Mouse (Mus musculus) central nervous system, embryonic 18 days (tissue): Measurements from ENCODE around the gene Kcnk15. TPM values are rescaled to one million over a fixed set of nuclear protein-coding genes. Genes with fewer than 3 reads are reported as not detected.

Experiments
- polyA plus RNA-seq: library from polyadenylated mRNA; depleted of rRNA; stranded (reverse); fragments of >200 nt; gene quantifications from 2 replicates; pipeline ENCODE4 v1.2.3, GENCODE M21; 2012; rRNA removed

The Kcnk15 gene
- 0.12 TPM in 1 of 2 replicates, not detected in the other for polyA plus RNA-seq

DNA sequence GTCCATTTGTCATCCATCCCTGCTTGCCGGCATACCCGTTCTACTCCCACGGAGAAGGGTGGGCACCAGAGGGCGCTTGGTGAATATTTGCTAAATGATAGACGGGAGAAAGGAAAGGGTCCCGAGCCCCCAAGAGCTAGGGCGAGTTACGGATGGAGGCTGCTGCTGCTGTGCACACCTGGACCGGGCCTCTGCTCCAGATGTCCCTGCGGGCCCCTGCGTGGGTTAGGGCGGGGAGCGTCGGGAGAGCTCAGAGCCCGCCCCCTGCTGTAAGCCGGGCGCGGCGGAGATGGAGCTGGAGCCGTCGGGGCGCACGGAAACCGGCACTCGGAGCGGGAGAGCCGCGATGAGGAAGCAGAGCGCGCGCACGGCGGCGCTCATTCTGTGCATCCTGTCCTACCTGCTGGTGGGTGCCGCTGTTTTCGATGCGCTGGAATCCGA lies at the start of gene Kcnk15:
Kcnk15 (plus strand) TSS at position 191 of the 441 bp plus-strand sequence.

DNA sequence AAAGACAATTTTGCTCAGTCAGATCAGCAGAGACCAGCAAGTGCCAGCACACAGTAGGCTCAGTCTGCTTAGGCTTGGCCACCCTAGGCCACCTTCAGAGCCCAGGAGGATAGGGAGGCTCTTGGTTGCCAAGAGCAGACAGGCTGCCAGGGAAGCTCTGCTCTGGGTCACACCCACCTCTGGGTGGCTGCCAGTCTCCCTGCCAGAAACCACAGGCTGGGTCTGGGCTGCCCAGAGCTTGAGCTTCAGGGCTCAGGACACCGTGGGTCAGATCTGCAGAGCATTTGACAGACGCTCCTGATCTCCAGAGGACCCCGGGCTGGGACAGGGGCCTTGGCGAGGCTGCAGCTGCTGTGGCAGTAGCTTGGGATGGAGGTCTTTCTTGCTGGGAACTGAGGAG lies 32.8 kb upstream of the Kcnk15 start, which contains the start of gene Ccn5:
Ccn5 (plus strand) TSS at position 255 of the 400 bp plus-strand sequence.

Other genes with a start within 250 kb of the Kcnk15 start
- 101 and 104 TPM in 2 replicates for gene Serinc3, start 208.5 kb upstream of the Kcnk15 start, polyA plus RNA-seq
- gene Pkig, start 195.3 kb upstream of the Kcnk15 start, polyA plus RNA-seq = 72.6 and 78.2 TPM in 2 replicates
- gene Ada, start 103.4 kb upstream of the Kcnk15 start, polyA plus RNA-seq = 4.0 and 4.4 TPM in 2 replicates
- gene Ccn5, start 32.8 kb upstream of the Kcnk15 start, polyA plus RNA-seq = 0.23 and 0.37 TPM in 2 replicates
- gene Rims4, start 65.0 kb downstream of the Kcnk15 start, polyA plus RNA-seq = 12.1 and 13.0 TPM in 2 replicates
- 231 and 246 TPM in 2 replicates for gene Ywhab, start 141.3 kb downstream of the Kcnk15 start, polyA plus RNA-seq
- 2.7 and 4.1 TPM in 2 replicates for gene Pabpc1l, start 171.8 kb downstream of the Kcnk15 start, polyA plus RNA-seq
- 20.1 and 20.6 TPM in 2 replicates for gene Stk4, start 216.7 kb downstream of the Kcnk15 start, polyA plus RNA-seq
- 33.9 and 38.4 TPM in 2 replicates for gene Tomm34, start 217.5 kb downstream of the Kcnk15 start, polyA plus RNA-seq